Mouse (Mus musculus) G1E (cell line): ENCODE data around the gene Jade3.

Source experiments
- CTCF ChIP-seq: IDR thresholded peaks from 2 replicates; pipeline ENCODE4 v1.5.1; 2012; ENCODE audit warnings: low read depth, low read length, inconsistent platforms, mixed read lengths
- GATA1 ChIP-seq: IDR thresholded peaks from 2 replicates; pipeline ENCODE4 v1.6.1; 2012; ENCODE audit warnings: borderline replicate concordance, low read length, inconsistent platforms, mixed read lengths
- GATA2 ChIP-seq: IDR thresholded peaks from 2 replicates; pipeline ENCODE4 v1.6.1; 2012; ENCODE audit warnings: low read depth, low read length, inconsistent platforms, borderline replicate concordance
- POLR2AphosphoS5 ChIP-seq: IDR thresholded peaks from 2 replicates; pipeline ENCODE4 v1.6.1; 2012; ENCODE audit warnings: low read depth, low read length, inconsistent platforms; ENCODE audit not compliant: insufficient replicate concordance
- TAL1 ChIP-seq: conservative IDR thresholded peaks from 2 replicates; pipeline ENCODE4 v1.6.1; 2012; ENCODE audit warnings: low read depth, low read length, inconsistent platforms, mixed read lengths

DNA sequence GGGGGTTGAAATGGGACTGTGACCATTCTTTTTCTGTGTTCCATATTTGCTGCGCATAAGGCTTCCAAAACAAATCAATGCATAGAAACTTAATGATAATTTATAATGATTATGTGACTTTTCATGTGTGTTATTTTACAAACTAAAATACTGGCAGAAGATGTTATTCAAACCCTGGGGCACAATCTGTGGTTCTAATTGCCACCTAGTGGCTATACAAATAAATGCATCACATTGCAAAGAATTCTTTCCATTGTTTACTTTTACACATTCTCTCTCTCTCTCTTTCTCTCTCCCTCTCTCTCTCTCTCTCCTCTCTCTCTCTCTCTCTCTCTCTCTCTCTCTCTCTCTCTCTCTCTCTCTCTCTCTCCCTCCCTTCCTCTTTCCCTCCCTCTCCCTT is 136.4 kb downstream of the Jade3 start:
- TF ChIP-seq CTCF (no peak), TAL1 (no peak), POLR2AphosphoS5 (no peak), GATA1 (no peak), GATA2 (no peak)
